Mouse (Mus musculus): ENCODE data around the gene Cox16.
A peak's percentile ranks its signal among the peaks of the same experiment; 100 is the strongest.
"Not testable (repeated sequence)": the region's sequence is repeated elsewhere in the genome, so short reads cannot be mapped to it uniquely, and the experiment has no call there.

Gene Cox16

GRCm38 (mm10) chr12:81484727-81485191 lies at the start of gene Cox16:
TSS of gene Cox16 (minus strand) at chr12:81485127.
- DNase-seq: peak; percentile 91 to 93

DNA sequence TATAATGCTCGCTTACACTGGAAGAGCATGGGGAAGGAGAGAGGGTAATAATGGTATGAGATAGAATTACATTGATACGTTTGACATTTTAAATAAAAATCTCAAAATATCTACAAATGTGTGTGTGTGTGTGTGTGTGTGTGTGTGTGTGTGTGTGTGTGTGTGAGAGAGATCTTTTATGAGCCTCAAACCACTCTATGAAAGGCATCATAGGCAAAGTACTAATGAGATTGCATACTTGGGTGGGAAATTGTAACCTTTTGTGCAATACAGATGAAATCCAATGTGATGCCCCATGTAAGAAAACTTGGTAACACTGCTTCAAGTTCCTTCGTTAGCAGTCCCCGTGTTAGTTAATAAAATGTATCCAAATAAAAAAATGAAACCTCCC lies 48.1 kb upstream of the Cox16 start:
- peak in 1 of 2 experiments; percentile 4 for DNase-seq

GRCm38 (mm10) chr12:81532316-81533028 lies 47.5 kb upstream of the Cox16 start, which contains the start of the genes Gm20498 and Synj2bp:
TSS of gene Gm20498 (minus strand) at chr12:81532905.
TSS of gene Synj2bp (minus strand) at chr12:81532911.
- DNase-seq: peak; percentile 91 to 93

- peak in 1 of 2 experiments; percentile 6 for DNase-seq
Measured at GRCm38 (mm10) chr12:81530587-81530986, 45.7 kb upstream of the Cox16 start.

DNA sequence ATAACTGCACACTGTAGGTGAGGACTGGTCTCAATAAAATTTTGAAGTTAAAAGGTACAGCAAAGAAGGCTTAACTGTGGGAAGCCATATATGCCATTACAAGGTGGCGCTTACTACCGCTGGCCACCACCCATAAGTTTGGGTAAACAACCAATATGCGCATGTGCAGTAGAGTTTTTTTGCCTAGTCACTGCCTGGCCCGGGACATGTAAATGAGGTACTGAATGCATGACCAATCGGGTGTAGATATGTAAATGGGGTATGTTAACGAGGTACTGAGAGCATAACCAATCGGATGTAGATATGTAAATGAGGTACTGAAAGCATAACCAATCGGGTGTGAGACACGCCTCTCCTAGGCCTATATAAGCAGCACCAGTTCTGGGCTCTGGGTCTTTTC lies 12.0 kb upstream of the Cox16 start:
- not testable (repeated sequence) for DNase-seq

DNA sequence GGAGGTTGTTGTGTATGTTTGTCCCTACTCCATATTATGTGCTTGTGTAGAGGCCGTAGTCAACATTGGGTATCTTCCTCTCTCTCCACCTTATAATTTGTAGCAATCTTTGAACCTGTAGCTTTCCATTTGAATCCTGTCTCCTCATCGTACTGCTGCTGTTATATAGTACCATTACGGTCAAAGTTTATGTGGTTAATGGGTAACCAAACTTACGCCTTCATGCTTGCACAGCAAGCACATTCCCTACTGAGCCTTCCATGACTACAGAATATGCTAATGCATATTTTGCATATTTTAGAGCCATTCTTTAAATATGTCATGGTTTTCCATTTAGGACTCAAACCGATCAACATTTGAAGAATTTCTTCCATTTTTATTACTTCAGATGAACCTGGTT lies 5.6 kb upstream of the Cox16 start:
- no peak for DNase-seq

- peak; percentile 9 to 37 for DNase-seq
Measured at GRCm38 (mm10) chr12:81485311-81485710, 384 bp upstream of the Cox16 start.

GRCm38 (mm10) chr12:81484212-81484611 lies 715 bp downstream of the Cox16 start:
- peak in 1 of 2 experiments; percentile 6 for DNase-seq

- DNase-seq: peak; percentile 51 to 54
Measured at GRCm38 (mm10) chr12:81483656-81484055, 1.3 kb downstream of the Cox16 start.

DNA sequence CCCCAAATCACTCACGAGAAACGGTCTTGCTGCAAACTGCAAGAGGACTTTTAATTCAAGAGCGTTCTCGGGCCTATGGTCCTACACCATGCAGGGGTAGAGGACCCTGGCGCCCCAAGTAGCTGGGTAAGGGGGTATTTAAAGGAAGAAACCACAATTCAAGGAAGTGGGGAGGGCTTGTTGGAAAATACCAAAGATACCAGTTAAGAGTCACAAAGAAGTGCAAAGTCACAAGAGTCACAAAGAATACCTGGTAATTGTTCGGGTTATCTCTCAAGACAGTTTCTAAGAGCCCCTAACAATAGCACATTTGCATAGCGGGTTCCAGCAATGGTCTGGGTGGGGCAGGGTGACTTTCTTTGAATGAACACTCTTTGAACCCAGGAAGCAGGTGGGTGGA lies 25.9 kb downstream of the Cox16 start:
- DNase-seq: not testable (repeated sequence)

DNA sequence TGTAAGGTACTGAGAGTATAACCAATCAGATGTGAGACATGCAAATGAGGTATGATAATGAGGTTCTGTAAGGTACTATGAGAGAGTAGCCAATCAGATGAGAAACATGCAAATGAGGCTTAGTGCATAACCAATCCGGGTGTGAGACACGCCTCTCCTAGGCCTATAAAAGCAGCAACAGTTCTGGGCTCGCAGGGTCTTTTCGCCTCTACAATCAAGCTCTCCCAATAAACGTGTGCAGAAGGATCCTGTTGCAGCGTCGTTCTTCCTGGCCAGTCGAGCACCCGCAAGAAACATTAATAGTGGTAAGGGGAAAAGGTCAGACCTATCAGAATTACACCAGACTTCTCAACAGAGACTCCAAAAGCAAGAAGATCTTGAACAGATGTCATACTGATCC lies 45.9 kb downstream of the Cox16 start:
- DNase-seq: not testable (repeated sequence)

GRCm38 (mm10) chr12:81434778-81435177 lies 50.1 kb downstream of the Cox16 start:
- DNase-seq: not testable (repeated sequence)

DNA sequence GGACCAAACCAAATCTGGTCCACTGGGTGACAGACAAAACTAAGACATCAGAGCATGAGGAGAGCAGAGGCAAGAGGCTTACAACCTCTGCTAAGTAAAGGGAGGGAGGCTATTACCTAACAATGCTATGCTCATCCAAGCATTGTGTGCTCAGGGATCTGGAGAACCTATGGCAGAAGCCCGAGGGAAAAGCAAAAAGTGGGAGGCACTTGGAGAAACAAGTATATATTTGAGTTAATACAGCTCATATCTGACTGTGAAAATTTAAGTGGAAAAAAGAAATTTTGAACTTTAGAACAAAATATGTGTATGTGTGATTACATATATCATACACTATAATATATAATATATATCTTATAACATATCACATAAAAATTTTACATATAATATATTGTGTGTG lies 63.1 kb downstream of the Cox16 start, which contains the start of gene Adam4:
Adam4 (minus strand) TSS at position 101 of the 400 bp plus-strand sequence.
- DNase-seq: no peak

GRCm38 (mm10) chr12:81413211-81413610 lies 71.7 kb downstream of the Cox16 start:
- peak; percentile 11 to 16 for DNase-seq

- DNase-seq: no peak
Measured at GRCm38 (mm10) chr12:81408966-81409365, 76.0 kb downstream of the Cox16 start.

- peak; percentile 87 to 91 for DNase-seq
Measured at GRCm38 (mm10) chr12:81402187-81402586, 82.7 kb downstream of the Cox16 start.

DNA sequence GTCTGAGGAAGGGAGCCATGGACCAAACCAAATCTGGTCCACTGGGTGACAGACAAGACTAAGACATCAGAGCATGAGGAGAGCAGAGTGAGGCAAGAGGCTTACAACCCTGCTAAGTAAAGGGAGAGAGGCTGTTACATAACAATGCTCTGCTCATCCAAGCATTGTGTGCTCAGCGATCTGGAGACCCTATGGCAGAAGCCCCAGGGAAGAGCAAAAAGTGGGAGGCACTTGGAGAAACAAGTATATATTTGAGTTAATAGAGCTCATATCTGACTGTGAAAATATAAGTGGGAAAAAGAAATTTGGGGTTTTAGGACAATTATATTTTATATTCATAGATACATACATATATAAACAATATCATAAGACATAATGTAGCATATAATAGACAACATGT lies 105.6 kb downstream of the Cox16 start, which contains the start of gene Gm4787:
Gm4787 (minus strand) TSS at position 101 of the 400 bp plus-strand sequence.
- not testable (repeated sequence) for DNase-seq

- DNase-seq: no peak
Measured at GRCm38 (mm10) chr12:81333841-81334240, 151.1 kb downstream of the Cox16 start.

- DNase-seq: peak; percentile 76 to 80
Measured at GRCm38 (mm10) chr12:81332875-81333421, 152.0 kb downstream of the Cox16 start, which contains the start of gene Slc8a3. TSS of gene Slc8a3 (minus strand) at chr12:81333180.

DNA sequence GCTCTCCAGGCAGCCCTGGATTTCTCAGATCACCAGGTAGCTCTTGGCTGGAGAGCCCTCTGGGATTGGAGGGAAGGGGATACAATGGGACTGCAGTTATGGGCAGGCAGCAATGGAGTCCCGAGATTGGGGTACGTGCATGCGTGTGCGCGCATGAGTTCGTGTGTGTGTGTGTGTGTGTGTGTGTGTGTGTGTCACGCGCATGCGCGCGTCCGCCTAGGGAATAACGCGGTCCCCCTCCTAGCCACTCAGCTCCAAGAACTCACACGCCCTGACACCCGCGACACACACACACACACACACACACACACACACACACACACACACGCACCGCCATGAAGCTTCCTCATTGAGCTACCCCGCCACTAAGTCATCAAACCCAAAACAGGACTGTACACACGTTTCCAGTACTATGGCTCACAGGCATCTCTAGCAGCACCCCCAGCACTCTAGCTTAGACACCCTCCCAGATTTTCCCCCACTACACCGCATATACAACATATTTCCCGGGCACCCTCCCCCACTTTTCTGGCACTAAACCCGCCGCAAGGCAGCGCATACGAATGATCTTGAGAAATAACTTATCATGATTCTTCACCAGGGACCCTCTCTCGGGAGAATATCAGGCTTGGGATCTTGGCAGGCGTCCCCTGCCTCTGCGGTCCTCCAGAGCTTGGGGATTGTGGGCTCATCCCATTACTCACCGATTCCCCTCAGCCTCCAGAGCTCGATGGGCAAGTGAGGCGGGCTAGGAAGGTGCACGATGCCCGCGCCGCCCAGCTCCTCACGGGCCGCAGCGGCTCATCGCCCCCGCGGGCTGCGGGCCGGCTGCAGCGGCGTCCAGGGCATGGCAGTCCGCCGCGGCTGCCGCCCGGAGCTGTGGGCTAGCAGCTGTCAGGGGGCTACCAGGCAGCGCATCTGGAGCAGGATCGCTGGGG lies 152.7 kb downstream of the Cox16 start:
- DNase-seq: peak; percentile 83 to 85

DNA sequence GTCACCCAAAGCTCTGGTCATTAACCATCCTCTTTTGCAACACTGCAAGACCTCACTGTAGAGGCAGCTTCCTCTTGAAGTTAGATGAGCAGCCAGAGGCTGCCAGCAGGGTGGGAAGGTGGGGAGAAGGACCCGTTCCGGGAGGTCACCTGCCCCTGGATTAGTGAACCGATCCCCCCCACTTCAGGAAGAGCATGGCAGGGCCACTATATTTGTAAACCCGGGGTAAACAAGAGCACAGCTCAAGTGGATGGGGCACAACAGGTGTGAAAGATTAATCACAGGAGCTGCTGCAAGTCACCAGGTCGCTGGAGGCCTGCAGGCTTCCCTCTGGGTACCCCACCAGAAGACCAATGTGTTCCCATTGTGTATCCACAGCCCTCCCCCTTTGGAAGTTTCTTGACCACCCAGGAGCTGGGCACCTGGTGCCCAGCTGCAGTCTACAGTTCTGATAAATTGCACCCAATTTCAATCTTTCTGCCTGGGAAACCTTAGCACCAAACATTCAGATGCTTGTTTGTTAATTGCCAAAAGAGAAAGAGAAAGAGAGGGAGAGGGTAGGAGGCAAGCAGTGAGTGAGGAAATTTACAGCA lies 153.8 kb downstream of the Cox16 start:
- no peak for DNase-seq

GRCm38 (mm10) chr12:81324991-81325390 lies 159.9 kb downstream of the Cox16 start:
- DNase-seq: no peak

All from cerebellum, postnatal 10 days (tissue).